Mouse (Mus musculus) T-cell, adult 2 months (primary cell): ENCODE results near the gene Apoc4.
"Not testable (repeated sequence)": the region's sequence is repeated elsewhere in the genome, so short reads cannot be mapped to it uniquely, and the experiment has no call there.

Experiments used
- DNase-seq: peaks from one replicate; pipeline ENCODE4 v3.0.0; 2022; ENCODE audit warnings: low spot score

Gene Apoc4

GRCm38 (mm10) chr7:19698907-19699826 is 17.9 kb upstream of the Apoc4 start, which contains the start of gene Apoe:
Gene Apoe (minus strand): TSS chr7:19699188.
- DNase-seq = no peak

DNA sequence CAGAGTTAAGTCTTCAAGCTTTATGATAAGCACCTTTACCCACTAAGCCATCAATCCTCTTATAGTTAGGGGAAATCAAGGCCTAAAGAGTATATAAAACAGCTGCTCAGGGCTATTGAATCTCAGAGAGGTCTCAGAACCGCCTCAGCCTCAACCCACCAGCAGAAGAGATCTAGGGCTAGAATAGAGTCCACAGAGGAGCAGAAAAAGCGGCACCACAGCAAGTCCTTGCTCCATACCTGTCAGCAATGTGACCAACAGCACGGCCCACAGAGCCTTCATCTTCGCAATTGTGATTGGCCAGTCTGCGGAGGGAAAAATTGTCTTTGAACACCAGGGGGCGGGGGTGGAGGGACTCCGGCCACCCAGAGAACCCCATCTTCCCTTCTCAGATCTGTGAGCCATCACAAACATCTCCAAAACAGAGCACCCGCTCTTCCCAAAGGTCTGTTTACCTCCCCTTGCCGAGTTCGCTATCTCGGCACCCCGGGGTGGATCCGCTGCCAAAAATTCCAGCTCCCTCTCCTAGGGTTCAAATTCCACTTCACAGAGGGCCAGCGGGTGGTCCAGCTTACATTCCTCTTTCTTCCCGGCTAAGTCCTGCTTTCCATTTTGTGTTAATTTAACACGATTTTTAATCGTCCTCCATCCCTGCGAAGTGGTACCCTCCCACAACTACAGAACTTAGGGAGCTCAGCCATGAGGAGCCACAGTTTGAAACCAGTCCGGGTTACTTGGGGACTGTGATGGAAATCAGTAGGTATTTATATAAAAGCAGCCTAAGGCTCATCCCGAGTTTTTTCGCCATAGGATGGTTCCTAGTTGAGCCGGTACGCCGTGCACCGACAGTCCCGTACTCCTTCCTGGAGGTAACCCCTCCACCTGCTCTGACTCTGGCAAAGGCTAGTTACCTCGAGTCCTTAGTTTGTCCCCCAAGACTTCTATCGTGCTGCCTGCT is 16.9 kb upstream of the Apoc4 start:
- no peak for DNase-seq

DNA sequence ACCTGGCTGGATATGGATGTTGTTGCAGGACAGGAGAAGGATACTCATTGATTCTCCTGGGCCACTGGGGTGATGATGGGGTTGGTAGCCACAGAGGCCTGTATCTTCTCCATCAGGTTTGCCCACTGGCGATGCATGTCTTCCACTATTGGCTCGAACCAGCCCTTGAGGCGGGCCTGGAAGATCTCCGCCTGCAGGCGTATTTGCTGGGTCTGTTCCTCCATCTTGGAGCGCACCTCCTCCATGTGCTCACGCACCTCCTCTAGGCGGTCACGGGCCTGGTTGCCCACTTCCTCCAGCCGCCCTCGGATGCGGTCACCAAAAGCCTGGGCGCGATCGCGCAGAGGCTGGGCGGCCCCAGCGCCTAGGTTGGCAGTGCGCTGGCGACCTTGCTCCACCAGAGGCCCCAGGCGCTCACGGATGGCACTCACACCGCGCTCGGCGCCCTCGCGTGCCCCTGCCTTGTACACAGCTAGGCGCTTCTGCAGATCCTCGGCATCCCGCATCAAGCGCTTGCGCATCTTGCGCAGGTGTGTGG is 15.1 kb upstream of the Apoc4 start:
- no peak for DNase-seq

DNA sequence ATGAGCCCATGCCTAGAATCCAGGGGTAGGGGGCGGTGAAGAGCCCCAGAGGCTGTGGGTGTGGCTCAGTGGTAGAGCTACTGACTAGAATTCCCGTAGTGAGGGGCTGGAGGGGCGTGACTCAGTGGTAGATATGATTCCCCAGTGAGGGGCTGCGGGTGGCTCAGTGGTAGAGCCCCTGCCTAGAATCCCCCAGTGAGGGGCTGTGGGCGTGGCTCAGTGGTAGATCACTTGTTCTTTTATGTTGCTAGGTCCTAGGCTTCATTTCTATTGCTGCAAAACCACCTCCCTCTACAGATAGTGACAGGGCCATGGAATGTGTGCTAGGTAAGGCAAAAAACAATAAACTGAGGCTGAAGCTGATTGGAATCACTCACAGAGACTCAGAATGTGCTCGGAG is 14.6 kb upstream of the Apoc4 start:
- DNase-seq = no peak

DNA sequence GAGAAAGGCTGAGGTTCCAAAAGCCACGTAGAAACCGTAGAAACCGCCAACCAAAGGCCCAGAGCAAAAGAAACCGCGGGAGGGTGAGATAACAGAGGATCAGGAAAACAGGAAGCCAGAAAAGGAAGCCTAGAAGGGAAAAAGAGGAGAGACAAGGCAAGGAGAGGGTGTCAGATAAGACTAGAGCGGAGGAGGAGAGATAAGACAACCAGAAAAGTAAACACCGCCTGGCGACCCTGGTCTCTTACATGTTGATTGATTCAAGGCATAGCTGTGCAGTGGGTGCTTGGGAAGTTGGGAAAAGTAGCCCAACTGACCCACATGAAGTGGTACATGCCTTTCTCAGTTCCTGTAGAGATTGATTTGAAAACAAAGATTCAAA is 13.9 kb upstream of the Apoc4 start:
- DNase-seq = no peak

- no peak for DNase-seq
Measured at GRCm38 (mm10) chr7:19694336-19695212, 13.3 kb upstream of the Apoc4 start.

DNA sequence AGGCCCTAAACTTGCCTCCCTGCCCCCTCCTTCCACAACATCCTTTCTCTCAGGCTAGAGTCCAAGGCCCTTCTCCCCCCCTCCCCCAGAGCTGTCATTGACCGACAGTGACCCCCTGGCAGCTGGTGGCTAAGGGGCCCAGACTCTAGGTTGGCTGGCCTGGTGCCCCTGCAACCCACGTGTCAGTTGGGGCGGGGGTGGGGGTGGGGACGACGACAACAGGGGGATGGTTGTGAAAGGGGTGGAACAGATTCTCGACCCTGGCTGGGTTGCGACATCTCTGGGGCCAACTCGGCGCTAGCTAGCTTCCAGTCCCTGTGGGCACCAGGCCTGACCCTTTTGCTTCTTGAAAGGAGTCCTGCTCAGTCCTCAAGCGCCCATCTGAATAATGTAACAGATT is 12.1 kb upstream of the Apoc4 start:
- DNase-seq = no peak

DNA sequence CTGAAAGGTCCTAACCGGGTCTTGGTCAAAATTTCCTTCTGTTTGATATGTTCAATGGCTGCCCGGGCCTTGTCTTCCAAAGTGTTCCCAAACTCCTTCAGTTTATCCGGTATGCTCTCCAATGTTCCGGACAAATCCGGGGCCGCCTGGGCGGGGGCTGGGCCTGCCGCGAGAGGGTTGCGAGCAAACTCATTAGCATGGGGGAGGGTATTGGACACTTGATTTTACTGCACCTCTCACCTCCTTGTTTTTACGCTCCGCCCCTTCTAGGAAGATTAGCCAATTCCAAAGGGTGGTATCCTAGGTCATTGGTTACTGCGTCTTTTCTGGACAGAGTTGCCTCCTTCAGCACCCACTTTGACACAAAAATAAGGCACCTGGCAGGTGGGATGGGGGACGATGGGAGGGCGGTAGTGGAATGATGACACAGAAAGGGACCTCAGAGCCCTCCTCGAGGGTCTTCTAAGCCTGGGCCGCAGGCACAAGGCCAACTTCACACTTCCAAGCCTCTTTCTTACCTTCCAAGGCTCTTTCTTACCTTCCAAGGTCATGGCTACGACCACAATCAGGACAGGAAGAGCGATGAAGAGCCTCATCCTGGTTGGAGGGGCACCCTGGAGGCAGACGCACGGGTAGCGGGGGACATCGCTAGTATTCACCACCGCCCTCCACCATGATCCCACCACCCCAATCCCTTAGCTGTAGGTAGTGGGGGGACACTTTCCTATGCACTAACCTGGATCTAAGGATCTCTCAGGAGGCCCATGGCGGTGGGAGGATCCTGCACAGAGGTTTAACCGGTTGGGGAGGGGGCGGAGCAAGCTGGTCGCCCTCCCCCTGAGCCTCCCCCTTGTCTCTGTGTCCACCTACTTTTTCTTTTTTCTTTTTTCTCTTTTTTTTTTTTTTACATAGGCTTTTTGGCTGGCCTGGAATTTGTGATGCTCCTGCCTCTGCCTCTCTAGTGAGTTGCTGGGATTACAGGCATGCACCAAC is 10.9 kb upstream of the Apoc4 start, which contains the start of gene Apoc1:
Gene Apoc1 (minus strand): TSS at position 788 of the 993 bp plus-strand sequence.
- no peak for DNase-seq

GRCm38 (mm10) chr7:19691434-19691833 is 10.2 kb upstream of the Apoc4 start:
- no peak for DNase-seq

GRCm38 (mm10) chr7:19690845-19691244 is 9.6 kb upstream of the Apoc4 start:
- no peak for DNase-seq

DNA sequence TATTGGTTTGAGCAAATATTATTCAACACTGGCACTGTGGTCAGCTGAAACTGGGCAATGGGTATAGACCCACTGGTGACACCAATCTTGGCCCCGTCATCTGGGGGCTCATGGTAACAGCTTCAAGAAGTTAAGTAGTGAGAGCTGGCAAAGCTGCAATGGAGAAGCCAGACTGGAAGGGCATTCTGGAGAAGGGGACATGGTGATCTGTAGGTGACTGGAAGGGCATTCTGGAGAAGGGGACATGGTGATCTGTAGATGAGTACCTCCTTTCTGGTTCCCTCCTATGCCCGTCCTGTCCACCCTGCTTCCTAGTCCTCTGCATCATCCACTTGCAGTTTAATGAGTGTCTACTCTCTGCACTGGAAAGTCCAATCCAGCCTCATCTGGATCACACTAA is 7.3 kb upstream of the Apoc4 start:
- DNase-seq = no peak

- no peak for DNase-seq
Measured at GRCm38 (mm10) chr7:19688101-19688500, 6.8 kb upstream of the Apoc4 start.

GRCm38 (mm10) chr7:19686927-19687583 is 5.8 kb upstream of the Apoc4 start:
- DNase-seq = not testable (repeated sequence)

DNA sequence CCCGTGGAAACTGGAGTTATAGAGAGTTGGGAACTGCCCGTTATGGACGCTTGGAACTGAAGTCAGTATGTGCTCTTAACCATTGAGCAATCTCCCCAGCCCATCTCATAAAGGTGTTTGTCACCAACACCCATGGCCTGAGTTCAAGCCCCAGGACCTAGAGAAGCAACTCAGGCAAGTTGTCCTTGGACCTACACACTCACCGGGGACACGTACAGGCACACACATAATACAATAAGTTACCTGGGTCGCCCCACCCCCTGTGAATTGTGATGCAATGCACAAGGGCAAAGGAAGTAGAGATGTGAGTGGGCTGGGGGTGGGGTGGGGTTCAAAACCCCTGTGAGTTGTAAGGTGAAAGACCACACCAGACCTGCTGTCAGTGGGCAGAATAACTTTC is 5.2 kb upstream of the Apoc4 start:
- DNase-seq = no peak

- no peak for DNase-seq
Measured at GRCm38 (mm10) chr7:19685374-19685773, 4.1 kb upstream of the Apoc4 start.

- no peak for DNase-seq
Measured at GRCm38 (mm10) chr7:19683771-19684201, 2.5 kb upstream of the Apoc4 start.

DNA sequence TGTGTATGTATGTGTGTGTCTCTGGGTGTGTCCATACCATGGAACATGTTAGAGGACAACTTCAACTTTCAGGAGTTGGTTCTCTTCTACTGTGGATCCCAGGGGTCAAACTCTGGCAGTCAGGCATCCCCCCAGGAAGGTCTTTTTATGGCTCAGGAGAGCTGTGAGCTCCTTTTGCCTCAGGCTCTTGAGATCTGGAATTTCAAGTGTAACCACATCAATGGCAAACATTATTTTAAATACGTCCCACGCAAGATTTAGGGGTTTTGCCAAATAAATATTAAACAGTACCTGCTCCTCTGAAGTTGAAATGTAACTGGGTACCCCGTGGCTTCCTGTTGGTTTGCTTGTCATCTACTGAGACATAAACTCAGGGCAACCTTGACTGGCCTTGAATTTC is 1.7 kb upstream of the Apoc4 start:
- DNase-seq = no peak

GRCm38 (mm10) chr7:19680702-19681101 is 577 bp downstream of the Apoc4 start:
- DNase-seq = no peak

- no peak for DNase-seq
Measured at GRCm38 (mm10) chr7:19678901-19679300, 2.4 kb downstream of the Apoc4 start.

DNA sequence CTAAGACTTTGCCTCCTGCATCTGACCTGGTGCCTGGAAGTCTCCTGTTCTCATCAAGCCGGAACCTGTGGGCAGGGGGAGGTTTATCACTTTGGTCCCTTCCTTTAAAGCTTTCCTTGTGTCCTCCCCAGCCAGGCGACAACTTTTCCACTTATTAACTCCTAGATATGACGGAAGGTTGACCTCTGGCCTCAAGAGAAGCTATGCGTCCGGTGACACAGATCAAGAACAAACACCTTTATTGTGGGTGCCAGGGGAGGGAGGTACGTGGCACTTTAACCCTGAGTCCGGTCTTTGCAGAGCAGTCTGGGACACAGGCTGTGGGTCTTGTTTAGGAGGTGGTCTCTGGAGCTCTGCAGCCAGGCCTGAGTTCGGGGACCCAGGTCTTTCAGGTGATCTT is 3.4 kb downstream of the Apoc4 start, which contains the start of gene Apoc2:
Gene Apoc2 (minus strand): TSS at position 70 of the 400 bp plus-strand sequence.
- no peak for DNase-seq
